Mouse (Mus musculus): ENCODE measurements at regions not wholly inside any gene's neighbourhood (a gene's known extent, or its start where the extent isn't known, plus 50 kb on each side); places are given as distances from the start of the nearest gene placed in this dataset.
"Not testable (repeated sequence)": the region's sequence is repeated elsewhere in the genome, so short reads cannot be mapped to it uniquely, and the experiment has no call there.

GRCm38 (mm10) chr13:103622324-103622723 is 152.1 kb downstream of the Srek1 start:
- DNase-seq (ENCODE audit: low spot score in 2 of 2): no peak

- not testable (repeated sequence) for DNase-seq (ENCODE audit: low spot score in 2 of 2)
These were observed 153.4 kb downstream of the Srek1 start for GRCm38 (mm10) chr13:103620958-103621357.

GRCm38 (mm10) chr13:103613333-103613725 is 161.1 kb downstream of the Srek1 start:
- DNase-seq (ENCODE audit: low spot score in 2 of 2): no peak

DNA sequence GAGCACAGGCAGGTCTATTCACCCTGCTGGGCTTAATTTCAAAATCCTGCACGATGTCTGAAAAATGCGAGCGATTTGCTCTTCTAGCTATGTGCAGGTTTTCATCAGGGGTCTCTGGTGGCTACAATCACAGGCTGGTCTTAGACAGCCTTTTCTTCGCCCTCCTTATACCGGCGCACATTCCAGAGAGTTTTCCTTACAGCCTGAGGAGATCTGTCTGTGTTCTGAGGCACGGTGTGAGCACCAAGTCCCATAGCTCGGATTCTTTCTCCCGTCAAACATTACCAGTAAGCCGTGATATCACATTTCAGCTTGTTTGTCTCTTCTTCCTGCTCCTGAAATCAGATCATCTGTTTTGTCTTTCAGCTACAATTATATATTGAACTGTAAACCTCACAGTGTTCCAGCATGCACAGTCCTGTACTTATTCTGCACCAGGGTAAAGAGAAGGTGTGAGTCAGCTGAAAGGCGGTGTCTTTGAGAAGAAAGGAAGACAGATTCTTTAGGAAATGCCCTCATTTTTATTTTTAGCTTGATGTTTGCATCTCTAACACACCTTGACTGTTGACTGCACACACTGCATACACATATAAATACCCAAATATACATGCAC is 161.6 kb downstream of the Srek1 start:
- no peak for DNase-seq (ENCODE audit: low spot score in 2 of 2)

GRCm38 (mm10) chr13:103602302-103602701 is 172.1 kb downstream of the Srek1 start:
- no peak for DNase-seq (ENCODE audit: low spot score in 2 of 2)

DNA sequence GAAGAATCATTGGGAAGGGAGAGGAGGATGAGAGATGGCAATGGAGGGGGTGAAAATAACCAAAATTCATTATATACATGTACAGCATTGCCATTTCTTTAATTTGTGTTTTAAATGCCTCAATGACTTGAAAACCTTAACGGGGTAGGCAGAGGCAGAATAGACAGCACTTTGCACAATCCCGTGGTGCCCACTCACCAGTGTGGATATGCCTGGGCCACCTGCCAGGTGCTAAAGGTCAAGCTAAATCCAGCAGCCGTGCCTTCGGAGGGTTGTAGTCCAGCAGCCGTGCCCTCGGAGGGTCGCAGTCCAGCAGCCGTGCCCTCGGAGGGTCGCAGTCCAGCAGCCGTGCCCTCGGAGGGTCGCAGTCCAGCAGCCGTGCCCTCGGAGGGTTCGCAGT is 182.0 kb downstream of the Srek1 start:
- DNase-seq (ENCODE audit: low spot score in 2 of 2): no peak

DNA sequence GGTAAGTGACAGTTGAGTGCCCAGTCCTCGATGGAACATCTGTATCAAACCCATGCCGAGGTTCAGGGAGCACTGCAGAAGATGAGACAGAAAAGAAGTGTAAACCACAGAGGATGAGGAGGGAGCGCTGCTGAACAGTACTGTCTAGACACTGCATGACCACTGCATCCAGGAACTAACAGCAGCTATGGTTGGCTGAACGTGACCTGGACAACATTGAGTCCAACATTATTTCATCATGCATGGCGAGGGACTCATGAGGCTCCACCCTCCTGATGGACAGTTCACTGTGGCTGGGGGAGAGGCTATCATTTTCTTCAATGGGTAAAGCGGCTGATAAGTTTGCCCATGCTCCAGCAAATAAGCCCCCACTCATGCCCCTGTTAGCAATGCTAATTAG is 182.5 kb downstream of the Srek1 start:
- no peak for DNase-seq (ENCODE audit: low spot score in 2 of 2)

DNA sequence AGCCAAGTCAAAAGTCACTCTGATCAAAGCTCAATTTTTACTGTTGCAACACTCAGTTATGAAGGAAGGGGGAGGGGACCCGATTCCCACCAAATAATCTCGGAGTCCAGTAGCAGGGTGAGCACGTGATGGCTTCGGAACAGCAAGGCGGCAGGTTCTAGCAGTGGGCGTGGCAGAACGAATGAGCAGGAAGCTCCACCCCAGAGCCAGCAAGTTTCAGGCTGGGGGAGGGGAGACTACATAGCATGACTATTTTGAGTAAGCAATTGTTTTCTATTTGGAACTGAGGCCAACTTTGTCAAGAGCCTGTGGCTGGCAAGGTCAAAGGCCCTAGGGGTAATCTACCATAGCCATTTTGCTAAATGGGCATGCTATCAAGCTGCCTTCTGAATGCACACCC is 183.0 kb downstream of the Srek1 start:
- DNase-seq (ENCODE audit: low spot score in 2 of 2): not testable (repeated sequence)

- DNase-seq (ENCODE audit: low spot score in 2 of 2): no peak
These were observed 184.8 kb downstream of the Srek1 start for GRCm38 (mm10) chr13:103589646-103590045.

DNA sequence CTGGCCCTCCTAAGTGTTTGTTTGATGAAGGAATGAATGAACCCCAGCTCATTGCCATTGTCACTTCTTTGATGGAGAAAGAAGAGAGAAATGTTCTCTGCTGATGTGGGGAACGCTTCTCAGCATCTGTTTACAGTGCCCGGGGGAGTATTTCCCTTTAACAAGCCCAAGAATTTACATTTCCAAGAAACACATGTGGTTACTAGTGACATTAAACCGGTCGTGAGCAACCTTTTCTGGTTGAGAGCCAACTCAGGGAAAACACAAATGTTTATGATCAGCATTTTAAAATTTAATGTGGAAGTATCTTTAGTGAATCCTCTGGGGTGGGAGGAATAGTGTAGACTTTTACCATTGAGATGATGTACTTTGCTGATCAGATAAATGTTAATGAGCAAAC is 197.6 kb downstream of the Srek1 start:
- no peak for DNase-seq (ENCODE audit: low spot score in 2 of 2)

DNA sequence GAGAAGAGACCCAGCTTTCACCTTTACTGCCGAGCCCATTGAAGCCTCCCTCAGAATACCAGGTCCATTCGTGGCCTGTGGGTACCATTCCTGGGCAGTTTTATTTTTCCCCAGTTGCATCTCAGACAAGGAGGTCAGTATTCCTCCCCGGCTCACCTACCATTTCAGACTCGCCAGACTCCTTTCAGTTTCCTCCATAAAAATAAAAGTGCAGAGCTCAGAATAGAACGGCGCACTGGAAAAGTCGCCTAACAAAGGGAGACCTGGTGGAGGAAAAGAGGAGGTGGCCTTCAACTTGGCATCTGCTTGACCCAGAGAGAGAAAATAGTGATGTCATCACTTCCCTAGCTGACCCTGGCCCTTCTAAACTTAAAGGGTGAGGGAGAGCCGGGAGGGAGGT is 209.7 kb downstream of the Srek1 start:
- no peak for DNase-seq (ENCODE audit: low spot score in 2 of 2)

- DNase-seq (ENCODE audit: low spot score in 2 of 2): no peak
These were observed 212.4 kb downstream of the Srek1 start for GRCm38 (mm10) chr13:103561795-103562705.

DNA sequence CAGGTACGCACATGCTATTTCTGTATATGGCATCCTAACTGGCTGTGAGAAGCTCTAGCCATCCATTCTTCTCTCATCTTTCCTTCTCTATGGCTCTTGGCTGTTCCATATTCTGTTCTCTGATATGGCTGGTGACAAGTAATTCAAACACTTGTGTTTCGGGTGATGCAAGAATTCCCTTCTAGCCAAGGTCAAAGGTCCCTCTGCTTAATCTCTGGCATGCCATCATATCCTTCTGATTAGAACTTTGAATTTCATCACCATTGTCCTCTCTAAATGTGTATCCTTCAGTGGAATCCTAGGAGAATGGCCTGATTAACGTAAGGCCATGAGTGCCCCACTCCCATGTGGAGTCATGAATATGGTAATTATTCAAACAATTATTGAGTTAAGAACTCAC is 215.5 kb downstream of the Srek1 start:
- DNase-seq (ENCODE audit: low spot score in 2 of 2): no peak

DNA sequence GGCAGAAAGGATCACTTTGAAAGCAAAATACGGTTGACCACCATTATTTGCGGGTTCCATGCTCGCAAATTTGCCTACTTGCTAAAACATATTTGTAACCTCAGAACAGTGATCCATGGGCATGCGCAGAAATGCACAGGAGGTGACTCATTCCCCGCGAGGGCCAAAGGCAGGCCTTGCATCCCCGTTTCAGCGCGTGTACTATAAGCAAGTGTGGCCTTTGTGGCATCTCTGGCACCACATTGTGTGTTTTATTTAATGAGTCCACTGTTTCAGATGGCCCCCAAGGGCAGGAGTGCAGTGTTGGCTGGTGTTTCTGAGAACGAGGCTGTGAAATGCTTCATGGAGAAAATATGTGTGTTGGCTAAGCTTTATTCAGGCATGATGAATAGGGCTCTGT is 205.3 kb upstream of the Mast4 start:
- no peak for DNase-seq (ENCODE audit: low spot score in 2 of 2)

DNA sequence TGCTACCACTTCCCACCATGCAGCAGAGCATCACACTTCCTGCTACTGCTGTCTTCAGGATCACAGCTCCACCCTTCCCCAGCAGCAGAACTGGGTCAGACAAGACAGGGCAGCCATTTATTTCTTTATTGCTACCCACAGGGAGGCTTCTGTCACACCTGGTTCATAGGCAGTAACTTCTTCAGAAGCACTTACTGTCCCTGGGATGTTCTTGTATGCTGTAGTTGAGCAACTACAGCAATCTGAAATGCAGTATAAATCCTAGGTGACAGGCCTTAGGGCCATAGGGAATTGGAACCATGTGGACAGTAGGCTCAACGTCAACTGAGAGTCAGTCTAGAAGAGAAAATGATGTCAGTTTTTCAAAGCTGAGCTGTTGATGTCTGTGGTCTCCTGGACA is 179.5 kb upstream of the Mast4 start:
- DNase-seq (ENCODE audit: low spot score in 2 of 2): no peak

DNA sequence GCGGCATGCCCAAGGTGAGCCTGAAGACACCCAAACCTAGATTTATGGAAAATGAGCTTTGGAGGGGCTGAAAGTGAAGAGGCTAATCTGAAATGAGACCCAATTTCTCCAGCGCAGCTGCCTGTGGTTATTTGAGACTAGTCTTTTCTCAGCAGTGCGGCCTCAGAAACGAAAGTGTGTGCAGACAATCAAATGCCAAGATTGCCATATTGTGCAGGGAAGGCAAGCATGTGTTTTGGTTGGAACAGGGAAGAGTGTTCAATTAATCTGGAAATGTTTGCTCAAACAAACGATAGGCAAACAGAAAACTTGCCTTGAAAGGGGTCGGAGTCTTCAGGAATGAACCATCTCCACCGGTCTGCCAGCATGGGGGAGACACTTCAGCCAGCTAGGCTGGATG is 178.2 kb upstream of the Mast4 start:
- peak in 1 of 2 experiments; percentile 26 for DNase-seq (ENCODE audit: low spot score in 2 of 2)

- DNase-seq (ENCODE audit: low spot score in 2 of 2): no peak
These were observed 170.7 kb upstream of the Mast4 start for GRCm38 (mm10) chr13:103504987-103505386.

DNA sequence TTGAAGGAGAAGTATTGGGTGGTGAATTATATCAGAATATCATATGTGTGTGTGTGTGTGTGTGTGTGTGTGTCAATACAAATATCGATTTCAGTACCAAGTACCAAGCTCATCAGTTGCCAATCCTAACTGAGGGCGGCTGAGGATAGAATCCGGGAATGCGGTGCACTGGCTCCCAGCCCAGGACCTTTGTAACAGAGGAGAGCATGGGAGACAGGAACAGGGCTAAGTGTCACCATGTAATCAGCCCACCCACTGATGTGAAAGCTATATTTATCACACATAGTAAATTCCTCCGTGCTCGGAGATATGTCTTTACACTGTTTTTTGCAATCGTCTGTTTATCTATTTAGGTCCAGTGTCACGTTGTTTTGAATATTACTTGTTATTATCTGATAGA is 165.1 kb upstream of the Mast4 start:
- DNase-seq (ENCODE audit: low spot score in 2 of 2): no peak

GRCm38 (mm10) chr13:103494371-103494770 is 160.1 kb upstream of the Mast4 start:
- DNase-seq (ENCODE audit: low spot score in 2 of 2): no peak

GRCm38 (mm10) chr13:103493567-103493966 is 159.3 kb upstream of the Mast4 start:
- DNase-seq (ENCODE audit: low spot score in 2 of 2): no peak

DNA sequence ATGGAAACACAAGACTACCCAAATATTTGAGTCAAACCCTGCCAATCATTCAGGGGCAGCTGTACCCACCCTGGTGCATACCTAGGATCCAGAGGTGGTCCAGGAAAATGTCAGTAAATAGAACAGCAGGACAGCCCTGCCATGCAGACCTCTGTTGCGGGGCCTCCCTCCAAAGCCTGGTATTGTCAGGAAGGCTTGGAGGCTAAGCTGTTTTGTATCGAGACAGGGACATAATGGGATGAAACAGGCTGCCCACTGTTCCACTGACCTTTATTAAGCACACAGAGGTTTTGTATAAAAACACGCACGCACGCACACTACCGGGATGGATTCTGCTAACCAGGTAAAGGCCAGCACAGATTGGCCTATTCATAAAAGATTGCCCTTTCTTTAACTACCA is 155.8 kb upstream of the Mast4 start:
- DNase-seq (ENCODE audit: low spot score in 2 of 2): no peak

- no peak for DNase-seq (ENCODE audit: low spot score in 2 of 2)
These were observed 149.8 kb upstream of the Mast4 start for GRCm38 (mm10) chr13:103484092-103484491.

DNA sequence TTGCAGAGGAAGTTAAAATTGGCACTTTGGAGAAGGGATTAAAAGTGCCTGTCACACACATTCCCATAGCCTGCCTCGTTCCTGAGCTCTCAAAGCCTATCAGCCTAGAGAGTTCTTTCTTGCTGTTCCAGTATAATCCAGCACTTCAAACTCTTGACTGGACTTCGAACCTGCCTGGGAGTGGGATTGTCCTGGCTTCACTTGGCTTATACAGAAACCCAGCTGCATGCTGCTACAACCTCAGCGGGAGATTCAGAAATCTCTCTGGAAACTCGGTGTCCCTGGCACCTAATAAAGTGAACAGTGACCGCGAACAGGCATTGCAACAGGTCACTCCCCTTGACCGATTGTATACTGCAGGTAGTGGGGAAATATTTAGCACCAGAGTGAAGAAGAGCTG is 149.1 kb upstream of the Mast4 start:
- no peak for DNase-seq (ENCODE audit: low spot score in 2 of 2)

Measured in right cerebral cortex, postnatal 10 days (tissue).